Mouse (Mus musculus) liver, postnatal 0 days (tissue): ENCODE measurements around the gene Vmn1r29. TPM values are rescaled to one million over a fixed set of nuclear protein-coding genes. Genes with fewer than 3 reads are reported as not detected.
"Not testable (repeated sequence)": the region's sequence is repeated elsewhere in the genome, so short reads cannot be mapped to it uniquely, and the experiment has no call there.

ENCODE experiments used
- ATAC-seq: fragments of 200-750 bp; cut with Nextera tagmentation; 2 replicates; pipeline ENCODE4 v1.8.0; 2017; ENCODE audit warnings: mild to moderate bottlenecking, moderate library complexity
- DNase-seq: peaks from one replicate; pipeline ENCODE4 v3.0.0-alpha.2; 2016
- H3K27ac ChIP-seq: fragments of 300-500 bp; sonication (generic); 2 replicates; pipeline ENCODE4 v1.5.1; 2014; ENCODE audit warnings: antibody characterized with exemption, moderate library complexity, mild to moderate bottlenecking, low read depth
- H3K27me3 ChIP-seq: fragments of 300-500 bp; sonication (generic); 2 replicates; pipeline ENCODE4 v1.6.1; 2014; ENCODE audit warnings: low read length, control low read depth, mixed read lengths; ENCODE audit not compliant: insufficient read depth
- H3K36me3 ChIP-seq: fragments of 300-500 bp; sonication (generic); replicated peaks from 2 replicates; pipeline ENCODE4 v1.6.1; 2014; ENCODE audit warnings: mild to moderate bottlenecking, control low read depth, low read length, moderate library complexity, mixed read lengths; ENCODE audit not compliant: insufficient read depth
- H3K4me1 ChIP-seq: fragments of 300-500 bp; sonication (generic); 2 replicates; pipeline ENCODE4 v1.6.1; 2014; ENCODE audit warnings: antibody characterized with exemption, mild to moderate bottlenecking, control low read depth; ENCODE audit not compliant: insufficient read depth
- H3K4me2 ChIP-seq: fragments of 300-500 bp; sonication (generic); 2 replicates; pipeline ENCODE4 v1.6.1; 2014; ENCODE audit warnings: low read depth, mild to moderate bottlenecking, low read length, moderate library complexity, mixed read lengths
- H3K4me3 ChIP-seq: fragments of 300-500 bp; sonication (generic); 2 replicates; pipeline ENCODE4 v1.5.1; 2014; ENCODE audit warnings: low read depth, low read length
- H3K9ac ChIP-seq: fragments of 300-500 bp; sonication (generic); replicated peaks from 2 replicates; pipeline ENCODE4 v1.6.1; 2014; ENCODE audit warnings: mild to moderate bottlenecking, moderate library complexity
- H3K9me3 ChIP-seq: fragments of 300-500 bp; sonication (generic); 2 replicates; pipeline ENCODE4 v1.6.1; 2016; ENCODE audit warnings: mild to moderate bottlenecking, control low read depth, low read length, mixed read lengths
- CTCF ChIP-seq: sonication (generic); IDR thresholded peaks from 2 replicates; pipeline ENCODE4 v1.5.1; 2016; ENCODE audit warnings: antibody characterized with exemption, low read depth
- EP300 ChIP-seq: IDR thresholded peaks from 2 replicates; pipeline ENCODE4 v1.6.1; 2016; ENCODE audit warnings: antibody characterized with exemption, low read depth, mild to moderate bottlenecking
- WGBS: fragments of 180-500 bp; shearing (Covaris S2); extraction: QIAGEN DNeasy Blood & Tissue Kit; methylation state at CpG from one replicate; pipeline ENCODE4 v1.1.7; 2014; ENCODE audit not compliant: insufficient replicate concordance; 5-methylcytosine and 5-hydroxymethylcytosine counted together
- polyA plus RNA-seq: library from polyadenylated mRNA; unstranded; fragments of >200 nt; fragmentation: Nextera tagmentation; extraction: Ambion mirVana; gene quantifications from 2 replicates; pipeline ENCODE4 v1.2.1, GENCODE M21; 2015

The Vmn1r29 gene
- polyA plus RNA-seq = not detected in 2 replicates

DNA sequence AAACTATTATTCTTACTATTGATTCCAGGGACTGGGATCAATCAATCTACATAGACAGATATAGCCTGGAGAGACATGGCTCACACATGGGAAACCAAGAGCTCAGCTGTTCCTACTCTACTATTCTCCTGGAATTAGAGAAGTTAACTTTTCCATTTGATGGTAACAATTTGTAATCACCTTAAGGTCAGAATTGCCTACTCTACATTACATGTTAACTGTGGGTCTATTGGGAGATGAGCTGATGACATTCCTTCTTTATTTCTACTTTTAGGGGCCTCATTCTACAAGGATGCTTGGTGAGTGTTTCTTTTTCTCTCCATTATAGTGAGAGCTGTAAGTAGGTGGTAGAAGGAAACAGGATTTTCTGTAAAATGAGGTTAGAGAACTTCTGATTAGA is at the start of gene Vmn1r29:
Gene Vmn1r29 (plus strand): TSS at position 301 of the 400 bp plus-strand sequence.
- ATAC-seq (no peak), DNase-seq (no peak)
- Histone ChIP-seq H3K9me3 (no peaks in the 10 kb centered on the region), H3K4me1 (no peaks in the 10 kb centered on the region), H3K9ac (no peak within 1 kb of the TSS), H3K27ac (no peak within 1 kb of the TSS), H3K4me3 (no peak within 1 kb of the TSS), H3K27me3 (no peaks in the 10 kb centered on the region), H3K36me3 (no peaks in the 10 kb centered on the region), H3K4me2 (no peak within 1 kb of the TSS)
- TF ChIP-seq EP300 (no peak), CTCF (no peak)

- no peaks in the 10 kb centered on the region for H3K4me1 ChIP-seq
- H3K36me3 ChIP-seq = no peaks in the 10 kb centered on the region
- no peak within 1 kb of the TSS for H3K4me2 ChIP-seq
- no peak within 1 kb of the TSS for H3K4me3 ChIP-seq
- 87% methylated on average over 1 of the region's 1 CpGs for WGBS
- TF ChIP-seq CTCF (no peak), EP300 (no peak)
- H3K27ac ChIP-seq = no peak within 1 kb of the TSS
- no peak for DNase-seq
- H3K9ac ChIP-seq = no peak within 1 kb of the TSS
- no peaks in the 10 kb centered on the region for H3K27me3 ChIP-seq
- no peak for ATAC-seq
- H3K9me3 ChIP-seq = no peaks in the 10 kb centered on the region
Observed at GRCm38 (mm10) chr6:58261737-58262136, 39.6 kb upstream of the Vmn1r29 start, which contains the start of gene Vmn1r28. Gene Vmn1r28 (plus strand): TSS chr6:58262037.

DNA sequence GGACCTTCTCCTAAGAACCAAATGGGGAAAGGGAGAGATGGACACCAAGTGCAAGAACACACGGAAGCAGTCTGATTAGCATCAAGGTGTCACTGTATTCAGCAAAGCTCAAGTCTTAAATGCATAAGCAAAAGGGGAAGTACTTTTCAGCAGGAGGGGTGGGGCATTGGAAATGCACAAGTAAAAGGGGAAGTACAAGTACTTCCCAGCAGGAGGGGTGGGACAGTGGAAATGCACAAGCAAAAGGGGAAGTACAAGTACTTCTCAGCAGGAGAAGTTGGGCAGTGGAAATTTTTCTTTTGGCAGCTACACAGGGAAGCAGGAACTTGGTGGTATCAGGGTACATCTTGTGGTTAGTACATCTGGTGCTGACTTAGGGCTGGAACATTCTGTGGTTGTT is 21.7 kb upstream of the Vmn1r29 start:
- H3K9me3 ChIP-seq, ATAC-seq, H3K27me3 ChIP-seq, DNase-seq, H3K4me2 ChIP-seq, H3K4me1 ChIP-seq, H3K36me3 ChIP-seq, H3K27ac ChIP-seq, H3K9ac ChIP-seq, H3K4me3 ChIP-seq: not testable (repeated sequence)
- WGBS = 76% methylated on average over 1 of the region's 1 CpGs

DNA sequence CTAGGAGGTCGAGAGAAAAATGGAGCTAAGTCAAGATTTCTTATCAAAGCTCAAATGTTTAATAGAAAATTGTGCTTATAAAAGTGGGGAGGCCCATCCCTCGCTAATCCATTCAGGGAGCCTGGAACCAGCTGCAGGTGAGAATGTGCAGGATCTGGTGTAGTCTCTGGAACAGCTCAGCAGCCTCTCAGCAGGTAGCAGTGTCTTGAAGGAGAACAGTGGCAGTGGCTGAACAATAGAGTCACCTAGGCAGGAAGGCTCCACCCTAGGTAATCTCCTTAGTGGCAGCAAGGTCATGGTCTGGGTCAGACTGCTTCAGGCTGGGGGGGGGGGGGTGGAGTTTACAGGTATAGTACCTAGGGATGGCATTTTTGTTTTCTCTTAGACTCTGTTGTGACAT is 9.1 kb upstream of the Vmn1r29 start:
- ATAC-seq = no peak
- H3K4me2 ChIP-seq = no peak overlapping the region
- no peak for TF ChIP-seq EP300
- no peak for TF ChIP-seq CTCF
- no peak overlapping the region for H3K27ac ChIP-seq
- H3K4me3 ChIP-seq = no peak overlapping the region
- no peaks in the 10 kb centered on the region for H3K27me3 ChIP-seq
- no peaks in the 10 kb centered on the region for H3K4me1 ChIP-seq
- no peak for DNase-seq
- H3K9me3 ChIP-seq = 0 out of 2 replicates have a peak, but pooled peaks cover 4% of the 10 kb centered on the region
- no peak overlapping the region for H3K9ac ChIP-seq
- WGBS = 60% methylated on average over 2 of the region's 2 CpGs
- no peaks in the 10 kb centered on the region for H3K36me3 ChIP-seq

- ATAC-seq, H3K9me3 ChIP-seq, H3K4me1 ChIP-seq, H3K9ac ChIP-seq, H3K4me3 ChIP-seq, DNase-seq, H3K4me2 ChIP-seq, H3K27ac ChIP-seq, H3K27me3 ChIP-seq, H3K36me3 ChIP-seq: not testable (repeated sequence)
- 75% methylated on average over 19 of the region's 19 CpGs for WGBS
Observed at GRCm38 (mm10) chr6:58298511-58298910, 2.8 kb upstream of the Vmn1r29 start.

- H3K4me1 ChIP-seq, ATAC-seq, DNase-seq: not testable (repeated sequence)
Observed at GRCm38 (mm10) chr6:58330686-58331085, 29.3 kb downstream of the Vmn1r29 start.

More at GRCm38 (mm10) chr6:58330686-58331085, 29.3 kb downstream of the Vmn1r29 start:
- H3K9me3 ChIP-seq, H3K36me3 ChIP-seq, H3K27ac ChIP-seq, H3K27me3 ChIP-seq, H3K4me3 ChIP-seq, H3K9ac ChIP-seq, H3K4me2 ChIP-seq: not testable (repeated sequence)
- WGBS = 72% methylated on average over 17 of the region's 17 CpGs

Other genes with a start within 250 kb of the Vmn1r29 start
- gene Vmn1r27, start 82.7 kb upstream of the Vmn1r29 start, polyA plus RNA-seq = not detected in 2 replicates
- not detected in 2 replicates for gene Vmn1r28, start 39.5 kb upstream of the Vmn1r29 start, polyA plus RNA-seq
- gene Vmn1r30, start 141.8 kb downstream of the Vmn1r29 start, polyA plus RNA-seq = not detected in 2 replicates
- not detected in 2 replicates for gene Vmn1r31, start 173.8 kb downstream of the Vmn1r29 start, polyA plus RNA-seq